Mouse (Mus musculus) cerebellum, postnatal 14 days (tissue): Measurements from ENCODE around the gene Rab17.

ENCODE experiments used
- DNase-seq, 2 experiments: peaks; one replicate each; pipeline ENCODE4 v3.0.0; 2021; ENCODE audit warnings: mixed read lengths in 2 of 2

Gene Rab17

DNA sequence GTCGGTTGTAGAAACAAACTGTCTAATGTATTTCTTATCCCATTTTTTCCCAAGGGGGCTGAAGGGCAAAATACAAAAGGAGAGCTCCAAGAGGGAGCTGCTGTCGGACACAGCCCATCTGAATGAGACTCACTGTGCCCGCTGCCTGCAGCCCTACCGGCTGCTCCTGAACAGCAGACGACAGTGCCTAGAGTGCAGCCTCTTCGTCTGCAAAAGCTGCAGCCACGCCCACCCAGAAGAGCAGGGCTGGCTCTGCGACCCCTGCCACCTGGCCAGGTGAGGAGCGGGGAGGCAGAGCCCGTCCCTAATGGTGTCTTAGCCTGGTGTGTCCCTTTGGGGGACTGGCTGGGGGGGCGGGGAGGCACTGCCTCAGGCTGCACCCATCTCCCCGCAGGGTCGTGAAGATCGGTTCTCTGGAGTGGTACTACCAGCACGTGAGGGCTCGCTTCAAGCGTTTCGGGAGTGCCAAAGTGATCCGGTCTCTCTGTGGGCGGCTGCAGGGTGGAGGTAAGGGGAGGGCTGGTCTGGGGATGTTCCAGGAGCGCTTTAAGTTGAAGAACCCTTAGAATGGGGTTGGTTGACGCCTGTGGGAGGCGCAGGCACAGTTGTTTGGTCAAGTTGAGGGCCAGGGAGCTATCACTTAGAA is 41.4 kb downstream of the Rab17 start:
- DNase-seq: no peak

DNA sequence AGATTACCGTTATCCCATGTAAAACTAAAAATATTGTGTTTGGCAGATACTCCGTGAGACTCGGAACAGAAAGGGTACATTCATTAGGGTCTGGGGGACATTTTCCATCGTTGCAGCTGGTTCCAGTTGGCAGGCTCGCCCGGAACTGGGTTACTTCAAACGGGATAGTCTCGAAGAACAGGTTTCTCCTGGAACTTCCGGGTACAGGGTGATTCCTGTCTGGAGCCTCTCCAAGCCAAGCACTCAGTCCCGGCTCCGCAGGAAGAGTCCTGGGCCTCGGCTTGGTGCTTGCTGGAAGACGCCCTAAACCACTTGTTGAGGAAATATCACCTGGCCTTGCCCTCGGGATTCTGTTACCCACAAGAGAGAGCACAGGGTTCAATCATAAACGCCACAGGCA is 42.2 kb downstream of the Rab17 start:
- DNase-seq: no peak

GRCm38 (mm10) chr1:90926030-90926429 is 43.4 kb downstream of the Rab17 start:
- peak; percentile 77 to 79 for DNase-seq

DNA sequence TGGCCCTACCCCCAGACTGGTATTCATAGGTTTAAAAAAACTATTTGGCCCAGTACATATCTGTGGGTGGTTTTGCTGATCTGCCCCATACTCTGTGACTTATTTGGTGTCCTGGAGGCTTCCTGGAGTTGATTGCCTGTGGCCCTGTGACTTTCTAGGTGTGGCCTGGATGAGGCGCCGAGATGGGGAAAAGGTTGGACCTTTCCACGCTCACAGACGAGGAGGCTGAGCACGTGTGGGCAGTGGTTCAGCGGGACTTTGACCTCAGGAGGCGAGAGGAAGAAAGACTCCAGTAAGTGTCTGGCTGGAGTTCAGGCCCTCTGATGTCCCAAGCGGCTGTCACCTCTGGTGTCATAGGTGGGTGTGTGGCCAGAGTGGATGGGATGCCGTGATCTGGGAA is 47.8 kb downstream of the Rab17 start:
- DNase-seq: no peak

GRCm38 (mm10) chr1:90917509-90917908 is 52.0 kb downstream of the Rab17 start:
- DNase-seq: no peak

DNA sequence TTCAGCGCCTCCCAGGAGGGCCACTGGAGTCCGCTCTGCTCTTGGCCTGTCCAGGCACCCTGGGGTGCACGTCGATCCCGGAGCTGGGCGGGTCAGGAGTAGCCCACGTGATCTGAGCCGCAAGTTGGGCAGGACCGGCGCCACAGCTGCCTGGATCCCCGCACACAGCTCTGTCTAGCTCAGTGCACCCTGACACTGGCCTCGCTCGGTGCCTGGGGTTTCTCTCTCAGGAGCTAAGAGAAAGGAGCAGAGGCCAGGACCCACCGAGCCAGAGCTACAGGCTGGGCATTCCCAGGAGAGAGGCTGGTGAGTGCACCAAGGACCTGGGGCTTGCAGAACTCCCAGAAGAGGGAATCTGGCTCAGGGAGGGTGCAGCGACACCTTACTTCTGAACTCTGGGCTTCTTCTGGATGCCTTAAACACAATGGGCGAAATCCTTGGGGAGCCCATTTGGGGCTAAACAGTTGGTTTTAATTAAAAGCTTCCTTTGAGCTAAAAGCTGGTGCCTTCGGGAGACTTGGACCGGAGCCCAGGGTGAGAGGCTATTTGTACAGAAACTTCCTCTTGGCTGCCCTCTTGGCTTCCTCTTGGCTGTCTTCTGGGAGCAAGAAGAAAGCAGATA is 54.4 kb downstream of the Rab17 start, which contains the start of gene Mlph:
Gene Mlph (plus strand): TSS at position 138 of the 622 bp plus-strand sequence.
- peak in 1 of 2 experiments; percentile 59 for DNase-seq

DNA sequence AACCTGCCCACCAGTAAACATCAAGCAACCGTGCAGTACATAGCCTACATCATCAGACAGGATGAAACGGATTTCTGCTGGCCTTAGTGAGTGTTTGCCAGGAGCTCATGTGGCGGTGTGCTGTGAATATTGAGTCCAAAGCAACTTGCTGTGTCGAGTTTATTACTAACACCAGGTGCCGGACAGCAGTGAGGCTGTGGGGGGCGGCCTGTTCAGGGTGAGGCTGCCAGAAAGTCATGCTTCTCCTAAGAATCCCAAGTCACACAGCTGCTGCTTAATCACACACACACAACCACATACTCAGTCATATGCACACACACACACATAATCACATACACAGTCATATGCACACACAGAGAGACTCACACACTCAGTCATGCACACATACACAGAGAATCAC is 56.2 kb downstream of the Rab17 start:
- DNase-seq: no peak

- DNase-seq: no peak
These were observed 59.8 kb downstream of the Rab17 start for GRCm38 (mm10) chr1:90909631-90910152.

DNA sequence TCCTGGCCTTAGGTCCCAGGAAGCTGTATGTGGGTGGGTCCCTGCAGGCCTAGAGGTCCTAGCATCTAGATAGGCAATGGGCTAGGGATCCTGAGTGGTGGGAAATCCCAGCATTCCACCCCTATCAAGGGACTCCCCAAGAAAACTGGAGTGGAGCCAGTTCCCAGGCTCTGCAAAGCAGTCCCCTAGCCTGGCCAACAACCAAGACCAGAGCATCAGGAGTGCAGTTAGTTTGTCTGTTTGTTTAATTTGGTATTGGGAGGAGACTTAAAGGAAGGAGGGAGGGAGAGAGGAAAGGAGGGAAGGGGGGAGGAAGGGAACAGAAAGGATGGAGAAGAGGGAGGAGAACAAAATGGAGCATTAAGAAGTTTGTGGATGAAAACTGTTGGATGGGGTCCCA is 60.3 kb downstream of the Rab17 start:
- DNase-seq: no peak
